Mouse (Mus musculus): Measurements from ENCODE around the gene Gja5. TPM values are rescaled to one million over a fixed set of nuclear protein-coding genes. Genes with fewer than 3 reads are reported as not detected.

Gene Gja5
- polyA plus RNA-seq, 2 experiments: 10.3 to 25.7 TPM

DNA sequence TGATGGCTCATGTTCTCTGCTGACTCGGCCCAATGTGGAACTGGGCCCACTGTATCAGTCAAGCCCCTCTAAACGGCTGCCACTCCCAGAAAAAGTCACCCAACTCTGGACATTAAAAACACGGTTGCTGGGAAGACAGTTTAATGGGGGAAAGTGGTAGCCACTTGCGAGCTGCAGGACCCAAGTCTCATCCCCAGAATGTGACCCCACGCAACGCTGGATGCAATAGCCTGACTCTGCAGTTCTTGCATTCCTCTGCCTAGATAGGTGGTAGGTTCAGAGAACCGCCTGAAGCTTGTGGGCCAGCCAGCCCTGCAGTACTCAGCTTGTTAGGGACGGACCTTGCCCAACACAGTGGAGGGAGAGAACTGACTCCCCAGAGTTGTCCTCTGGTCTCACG is 25.0 kb upstream of the Gja5 start:
- Histone ChIP-seq H3K27me3 (ENCODE audit: control insufficient read depth, insufficient read depth, low read length) (no peaks in the 10 kb centered on the region), H3K36me3 (ENCODE audit: control insufficient read depth, insufficient read depth, low read length) (peaks cover 64% of the 10 kb centered on the region), H3K27ac (replicated peaks; ENCODE audit: low read depth, low read length) (no peak overlapping the region), H3K9me3 (ENCODE audit: control insufficient read depth, low read length) (no peaks in the 10 kb centered on the region), H3K4me1 (ENCODE audit: control insufficient read depth, insufficient read depth, low read length) (no peaks in the 10 kb centered on the region), H3K4me3 (replicated peaks; ENCODE audit: low read length) (no peak overlapping the region), H3K4me2 (replicated peaks; ENCODE audit: low read depth, low read length, severe bottlenecking) (no peak overlapping the region), H3K9ac (ENCODE audit: low read depth, low read length, severe bottlenecking) (no peak overlapping the region)
- WGBS: 85% methylated on average over 9 of the region's 9 CpGs
- DNase-seq (ENCODE audit: low spot score) (no peak), ATAC-seq (ENCODE audit: low FRiP score, low read depth) (no peak)
- no peak for TF ChIP-seq POLR2A (IDR thresholded peaks at IDR 0.05; ENCODE audit: borderline replicate concordance, extremely low read depth, insufficient read depth, insufficient read length)

DNA sequence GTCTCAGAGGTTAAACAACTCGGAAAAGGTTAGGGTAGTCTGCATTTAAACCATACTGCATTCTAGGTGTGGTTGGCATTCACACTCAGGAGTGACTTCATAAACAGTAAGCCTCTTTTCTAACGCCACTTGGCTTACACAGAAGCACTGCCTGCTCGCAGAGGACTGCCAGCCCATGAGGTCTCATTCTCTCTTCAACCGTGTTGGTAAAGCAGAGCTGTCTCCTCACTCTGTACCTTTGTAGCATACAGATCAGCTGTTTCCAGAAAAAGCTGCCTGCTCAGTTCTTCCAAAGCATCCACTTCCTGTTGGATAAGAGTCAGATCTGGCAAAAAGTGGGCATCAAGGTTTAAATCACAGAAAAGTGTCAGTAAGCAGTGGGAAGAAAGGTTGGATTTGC is 24.1 kb upstream of the Gja5 start:
- no peak overlapping the region for H3K9ac ChIP-seq (ENCODE audit: low read depth, low read length, severe bottlenecking)
- H3K9me3 ChIP-seq (ENCODE audit: control insufficient read depth, low read length): no peaks in the 10 kb centered on the region
- H3K36me3 ChIP-seq (ENCODE audit: control insufficient read depth, insufficient read depth, low read length): peaks cover 57% of the 10 kb centered on the region
- 88% methylated on average over 4 of the region's 4 CpGs for WGBS
- DNase-seq (ENCODE audit: low spot score) (no peak), ATAC-seq (ENCODE audit: low FRiP score, low read depth) (no peak)
- TF ChIP-seq POLR2A (IDR thresholded peaks at IDR 0.05; ENCODE audit: borderline replicate concordance, extremely low read depth, insufficient read depth, insufficient read length): no peak
- H3K4me3 ChIP-seq (replicated peaks; ENCODE audit: low read length): no peak overlapping the region
- H3K4me2 ChIP-seq (replicated peaks; ENCODE audit: low read depth, low read length, severe bottlenecking): no peak overlapping the region
- no peak overlapping the region for H3K27ac ChIP-seq (replicated peaks; ENCODE audit: low read depth, low read length)
- H3K27me3 ChIP-seq (ENCODE audit: control insufficient read depth, insufficient read depth, low read length): no peaks in the 10 kb centered on the region
- H3K4me1 ChIP-seq (ENCODE audit: control insufficient read depth, insufficient read depth, low read length): no peaks in the 10 kb centered on the region

DNA sequence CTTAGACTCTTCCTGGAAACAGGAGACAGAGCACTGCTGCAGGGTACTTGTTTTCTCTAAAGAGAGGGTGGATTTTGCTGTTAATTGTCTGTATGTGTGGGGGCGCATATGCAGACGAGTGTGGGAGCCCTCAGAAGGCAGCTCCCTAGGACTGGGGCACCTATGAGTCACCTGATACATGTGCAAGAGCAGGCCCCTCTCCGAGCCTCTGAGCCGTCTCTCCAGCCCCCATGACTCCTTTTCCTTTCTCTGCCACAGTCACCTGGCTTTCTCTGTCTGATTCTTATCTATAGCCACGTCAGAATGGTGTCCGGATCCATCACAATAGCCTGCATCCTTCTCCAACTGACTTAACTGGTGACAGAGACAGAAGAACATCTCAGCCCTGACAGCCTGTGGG is 22.9 kb upstream of the Gja5 start:
- peaks cover 57% of the 10 kb centered on the region for H3K36me3 ChIP-seq (ENCODE audit: control insufficient read depth, insufficient read depth, low read length)
- no peak for ATAC-seq (ENCODE audit: low FRiP score, low read depth)
- no peak for TF ChIP-seq POLR2A (IDR thresholded peaks at IDR 0.05; ENCODE audit: borderline replicate concordance, extremely low read depth, insufficient read depth, insufficient read length)

DNA sequence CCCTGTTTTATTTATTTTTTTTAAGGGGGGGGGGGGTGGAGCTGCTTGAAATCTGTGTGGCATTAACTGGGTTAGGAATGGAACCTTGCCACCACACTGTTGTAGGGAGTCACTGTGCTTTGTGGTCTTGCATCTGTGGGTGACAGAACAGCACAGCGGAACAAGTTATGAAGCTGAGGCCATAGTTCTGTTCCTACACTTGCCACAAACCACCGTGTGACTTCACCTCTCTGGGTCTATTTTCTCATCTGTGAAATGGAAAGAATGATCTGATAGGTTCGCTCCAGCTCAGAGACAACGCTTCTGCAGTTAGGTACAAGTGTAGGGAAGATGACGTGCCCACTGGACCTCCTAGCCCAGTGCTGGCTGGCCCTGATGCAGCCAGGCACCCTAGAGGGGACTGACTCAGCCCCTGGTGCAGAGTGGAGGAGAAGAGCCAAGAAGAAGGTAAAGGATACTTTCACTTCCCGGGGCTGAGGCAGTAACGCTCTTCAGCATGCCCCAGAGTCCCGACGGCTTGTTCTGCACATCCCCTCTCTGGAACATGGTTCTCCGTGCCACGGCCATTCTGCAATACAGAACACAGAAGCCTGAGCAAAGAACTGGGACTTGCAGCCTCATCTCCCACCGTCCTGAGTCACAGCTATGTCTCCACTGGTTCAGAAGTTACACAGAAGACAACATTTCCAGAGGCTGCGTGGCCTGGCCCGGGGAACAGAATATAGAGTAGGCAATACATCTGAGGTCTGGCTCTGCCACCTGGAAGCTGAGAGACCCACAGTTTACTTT is 22.2 kb upstream of the Gja5 start:
- no peak overlapping the region for H3K27ac ChIP-seq (replicated peaks; ENCODE audit: low read depth, low read length)
- no peak for ATAC-seq (ENCODE audit: low FRiP score, low read depth)
- 93% methylated on average over 14 of the region's 14 CpGs for WGBS

More for the DNA sequence above, 22.9 kb upstream of the Gja5 start:
- no peak for DNase-seq (ENCODE audit: low spot score)
- Histone ChIP-seq H3K9ac (ENCODE audit: low read depth, low read length, severe bottlenecking) (no peak overlapping the region), H3K4me3 (replicated peaks; ENCODE audit: low read length) (no peak overlapping the region), H3K4me2 (replicated peaks; ENCODE audit: low read depth, low read length, severe bottlenecking) (no peak overlapping the region), H3K27me3 (ENCODE audit: control insufficient read depth, insufficient read depth, low read length) (no peaks in the 10 kb centered on the region), H3K27ac (replicated peaks; ENCODE audit: low read depth, low read length) (no peak overlapping the region), H3K4me1 (ENCODE audit: control insufficient read depth, insufficient read depth, low read length) (no peaks in the 10 kb centered on the region), H3K9me3 (ENCODE audit: control insufficient read depth, low read length) (no peaks in the 10 kb centered on the region)
- 87% methylated on average over 6 of the region's 6 CpGs for WGBS

DNA sequence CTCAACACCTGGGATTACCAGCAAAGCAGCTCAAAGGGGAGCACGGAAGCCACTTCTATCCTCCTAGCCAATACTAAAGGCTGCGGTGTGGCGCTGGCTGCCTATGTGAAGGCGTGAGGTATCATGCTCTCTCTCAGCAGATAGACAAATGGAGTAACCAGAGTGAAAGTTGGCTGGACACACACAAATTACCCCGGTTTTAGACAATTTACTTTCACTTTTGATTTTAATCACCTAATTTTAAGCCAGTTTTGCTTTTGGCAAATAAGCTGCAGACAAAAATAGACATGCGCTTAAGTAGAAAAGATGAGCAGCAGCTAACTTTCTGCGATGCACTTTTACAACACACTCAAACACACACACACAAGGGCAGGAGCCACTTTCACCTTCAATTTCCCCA is 20.8 kb upstream of the Gja5 start:
- Histone ChIP-seq H3K4me3 (replicated peaks; ENCODE audit: low read length) (no peak overlapping the region), H3K27me3 (ENCODE audit: control insufficient read depth, insufficient read depth, low read length) (no peaks in the 10 kb centered on the region), H3K36me3 (ENCODE audit: control insufficient read depth, insufficient read depth, low read length) (peaks cover 60% of the 10 kb centered on the region), H3K27ac (replicated peaks; ENCODE audit: low read depth, low read length) (no peak overlapping the region), H3K4me2 (replicated peaks; ENCODE audit: low read depth, low read length, severe bottlenecking) (no peak overlapping the region), H3K9me3 (ENCODE audit: control insufficient read depth, low read length) (no peaks in the 10 kb centered on the region), H3K4me1 (ENCODE audit: control insufficient read depth, insufficient read depth, low read length) (no peaks in the 10 kb centered on the region), H3K9ac (ENCODE audit: low read depth, low read length, severe bottlenecking) (no peak overlapping the region)
- ATAC-seq (ENCODE audit: low FRiP score, low read depth) (no peak), DNase-seq (ENCODE audit: low spot score) (no peak)
- TF ChIP-seq POLR2A (IDR thresholded peaks at IDR 0.05; ENCODE audit: borderline replicate concordance, extremely low read depth, insufficient read depth, insufficient read length): no peak
- WGBS: 92% methylated on average over 7 of the region's 7 CpGs

More for the DNA sequence above, 22.2 kb upstream of the Gja5 start:
- TF ChIP-seq POLR2A (IDR thresholded peaks at IDR 0.05; ENCODE audit: borderline replicate concordance, extremely low read depth, insufficient read depth, insufficient read length): no peak
- H3K4me2 ChIP-seq (replicated peaks; ENCODE audit: low read depth, low read length, severe bottlenecking): no peak overlapping the region
- H3K4me1 ChIP-seq (ENCODE audit: control insufficient read depth, insufficient read depth, low read length): no peaks in the 10 kb centered on the region
- H3K27me3 ChIP-seq (ENCODE audit: control insufficient read depth, insufficient read depth, low read length): no peaks in the 10 kb centered on the region
- no peak for DNase-seq (ENCODE audit: low spot score)
- peaks cover 62% of the 10 kb centered on the region for H3K36me3 ChIP-seq (ENCODE audit: control insufficient read depth, insufficient read depth, low read length)
- H3K4me3 ChIP-seq (replicated peaks; ENCODE audit: low read length): no peak overlapping the region
- no peaks in the 10 kb centered on the region for H3K9me3 ChIP-seq (ENCODE audit: control insufficient read depth, low read length)
- no peak overlapping the region for H3K9ac ChIP-seq (ENCODE audit: low read depth, low read length, severe bottlenecking)
